Mouse (Mus musculus) frontal cortex, postnatal 25 days (tissue): Measurements from ENCODE around the gene Tmtc2.

Experiments
- DNase-seq, 2 experiments: peaks; one replicate each; pipeline ENCODE4 v3.0.0; 2022; ENCODE audit warnings: low spot score in 2 of 2

Tmtc2 gene

DNA sequence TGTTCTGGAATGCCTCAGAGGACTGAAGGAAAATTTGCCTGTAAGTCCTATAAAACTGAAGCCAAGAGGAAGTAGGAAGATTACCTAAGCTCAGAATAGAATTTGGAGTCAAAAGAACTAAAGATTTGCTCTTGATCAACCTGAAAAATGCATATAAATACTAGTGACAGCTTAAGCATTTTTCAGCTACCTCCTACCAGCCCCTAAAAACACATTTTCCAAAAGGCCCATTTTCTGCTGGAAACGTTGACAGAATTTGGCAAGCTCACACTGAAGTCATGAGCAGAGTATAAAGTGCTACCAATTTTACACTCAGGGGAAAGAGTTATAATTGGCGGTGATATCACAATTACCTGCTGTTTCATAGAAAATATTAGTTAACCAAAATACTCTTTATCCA lies 285.8 kb downstream of the Tmtc2 start:
- DNase-seq = no peak

DNA sequence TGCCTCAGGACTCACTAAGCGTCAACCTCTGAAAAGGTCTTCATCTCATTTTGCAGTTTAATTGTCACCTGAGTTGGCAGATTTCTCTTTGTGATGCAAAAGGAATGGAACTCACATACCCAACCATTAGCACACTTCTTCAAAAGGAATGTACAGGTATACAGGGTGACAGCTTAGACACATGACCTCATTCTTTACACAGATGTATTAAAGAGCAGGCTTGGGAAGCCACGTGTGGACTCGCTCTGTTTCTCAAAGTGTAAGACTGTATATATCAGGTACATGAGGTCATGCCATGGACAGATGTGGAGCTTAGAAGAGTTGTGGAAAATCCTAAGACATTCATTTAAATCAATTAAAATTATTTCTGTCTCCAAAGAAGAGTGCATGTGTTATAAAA lies 286.7 kb downstream of the Tmtc2 start:
- no peak for DNase-seq

DNA sequence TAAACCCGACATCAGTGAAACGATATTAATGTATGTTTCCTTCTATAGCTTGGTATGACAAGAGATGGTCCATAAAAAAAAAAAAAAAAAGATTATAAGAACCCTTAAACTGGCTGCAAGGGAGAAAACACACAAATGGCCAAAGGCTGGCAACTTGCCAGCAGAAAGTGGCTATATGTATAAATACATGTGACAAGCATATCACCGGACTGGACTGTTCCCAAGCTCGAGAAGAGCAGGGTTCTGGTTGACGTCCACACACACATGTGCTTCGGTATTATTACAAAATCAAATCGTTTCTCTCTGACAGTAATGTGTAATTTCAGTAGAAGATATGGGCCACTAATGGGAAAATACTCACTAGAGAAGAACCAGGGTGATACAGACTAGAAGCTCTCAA lies 287.2 kb downstream of the Tmtc2 start:
- DNase-seq = no peak

DNA sequence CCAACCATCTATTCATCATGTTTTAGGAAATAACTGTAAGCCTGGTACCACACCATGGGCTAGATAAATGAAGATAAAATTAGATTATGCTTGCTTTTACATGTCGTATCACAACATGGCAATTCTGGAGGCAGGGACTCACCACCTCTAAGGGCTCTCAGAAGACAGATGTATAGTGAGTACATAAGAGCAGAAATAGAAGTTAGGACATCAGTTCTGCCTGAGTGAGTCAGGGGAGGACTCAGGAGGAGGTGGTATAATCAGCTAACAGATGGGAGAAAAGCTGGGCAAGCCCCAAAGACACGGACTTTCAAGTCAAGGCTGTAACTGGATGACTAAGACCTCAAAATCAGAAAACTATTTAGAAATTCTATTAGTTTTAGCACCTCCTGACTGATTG lies 288.0 kb downstream of the Tmtc2 start:
- no peak for DNase-seq

DNA sequence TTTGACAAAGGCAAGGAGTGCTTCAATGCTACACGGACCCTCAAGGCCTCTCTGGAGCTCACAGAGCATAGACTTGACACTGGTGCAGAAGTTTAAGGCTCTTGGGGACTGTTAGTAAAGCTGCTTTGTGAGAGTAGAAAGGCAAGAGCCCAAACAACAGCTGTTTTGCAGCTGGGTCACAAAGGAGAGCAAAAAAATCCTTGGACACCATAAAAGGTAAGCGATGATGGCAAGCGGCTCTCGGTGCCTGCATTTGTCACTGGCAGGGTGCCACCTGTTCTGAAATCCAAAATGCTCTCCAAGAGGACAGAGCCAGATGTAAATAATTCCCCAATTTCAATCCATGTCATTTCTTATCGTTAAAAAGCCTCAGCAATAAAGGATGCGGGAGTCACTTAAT lies 290.1 kb downstream of the Tmtc2 start:
- no peak for DNase-seq

DNA sequence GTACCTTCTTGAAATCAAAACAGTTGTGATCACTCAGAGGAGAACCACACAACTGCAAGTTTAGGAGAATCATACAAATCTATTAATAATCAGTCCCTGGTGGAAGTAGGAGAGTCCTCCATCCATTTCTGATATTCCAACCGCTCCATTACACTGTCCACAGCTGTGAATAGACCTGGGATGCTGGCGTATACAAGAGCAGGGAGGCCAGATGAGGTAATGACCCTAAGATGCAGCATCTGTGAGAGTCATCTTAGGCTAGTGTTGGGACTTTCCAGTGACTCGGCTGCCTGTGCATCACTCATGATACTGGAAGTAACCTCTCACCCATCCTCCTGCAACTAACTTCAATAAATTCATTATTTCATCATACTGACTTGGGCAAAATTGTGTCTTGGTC lies 293.3 kb downstream of the Tmtc2 start:
- DNase-seq = no peak

DNA sequence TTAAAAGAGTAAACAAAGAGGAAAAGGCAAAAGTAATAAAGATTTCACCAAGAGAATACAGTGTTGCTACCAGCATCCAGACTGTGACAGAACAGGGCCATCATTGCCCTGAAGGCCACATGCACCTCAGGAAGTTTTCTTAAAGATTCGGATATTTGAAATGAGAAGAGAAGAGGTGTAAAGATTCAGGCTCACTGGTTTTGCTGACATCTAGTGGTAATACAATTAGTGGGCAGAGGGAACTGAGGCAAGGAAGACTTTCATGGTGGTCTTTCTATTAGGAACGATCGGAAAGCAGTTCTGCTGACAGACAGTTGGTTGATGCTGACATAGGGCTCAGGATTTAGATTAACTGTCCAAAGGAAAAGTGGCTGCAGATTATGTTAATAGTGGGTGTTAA lies 314.2 kb downstream of the Tmtc2 start:
- no peak for DNase-seq

DNA sequence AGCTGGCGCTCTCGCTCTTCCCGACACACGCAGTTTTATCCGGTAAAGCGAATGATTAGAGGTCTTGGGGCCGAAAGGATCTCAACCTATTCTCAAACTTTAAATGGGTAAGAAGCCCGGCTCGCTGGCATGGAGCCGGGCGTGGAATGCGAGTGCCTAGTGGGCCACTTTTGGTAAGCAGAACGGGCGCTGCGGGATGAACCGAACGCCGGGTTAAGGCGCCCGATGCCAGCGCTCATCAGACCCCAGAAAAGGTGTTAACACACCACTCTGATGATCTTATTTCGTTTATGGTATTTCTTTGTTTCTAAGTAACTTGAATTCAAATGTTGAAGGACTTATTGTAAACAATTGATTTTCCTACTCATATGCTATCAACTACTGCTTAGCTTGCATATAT lies 336.0 kb downstream of the Tmtc2 start:
- DNase-seq = peak; percentile 16 to 19

DNA sequence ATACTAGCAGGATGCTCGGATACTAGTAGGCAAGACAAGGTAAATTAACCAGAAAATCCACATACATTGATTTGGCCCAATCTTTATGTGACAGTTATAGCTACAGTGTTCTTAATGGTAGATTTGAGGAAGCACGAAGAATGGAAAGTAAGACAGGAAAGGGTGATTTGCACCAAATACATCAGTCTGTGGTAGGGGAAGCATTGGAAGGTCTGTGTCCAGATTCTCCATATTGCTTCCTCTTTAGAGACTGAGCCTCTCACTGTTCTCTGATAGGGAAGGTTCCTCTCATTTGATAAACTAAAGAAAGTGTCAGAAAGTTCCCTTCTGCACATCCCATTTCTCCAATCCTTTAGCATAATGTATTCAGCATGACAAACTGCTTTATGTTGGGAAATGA lies 341.4 kb downstream of the Tmtc2 start:
- no peak for DNase-seq

DNA sequence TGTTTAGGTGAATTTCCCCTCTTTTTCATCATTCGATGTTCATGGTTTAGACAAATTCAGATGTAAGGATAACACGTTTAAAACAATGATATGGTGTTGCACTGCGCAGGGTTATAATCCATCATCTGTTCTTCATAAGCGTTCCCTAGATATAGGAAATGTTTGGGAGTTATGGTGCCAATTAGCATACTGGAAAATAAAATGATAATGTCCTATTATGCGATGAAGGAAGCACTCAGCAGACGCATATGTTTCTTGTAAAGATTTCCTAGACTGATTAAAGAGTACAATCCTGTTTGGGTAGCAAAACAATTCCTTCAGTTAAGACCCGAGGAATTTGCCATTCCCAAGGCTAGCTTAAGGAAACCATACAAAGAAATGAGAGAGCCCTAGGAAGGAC lies 343.8 kb downstream of the Tmtc2 start:
- no peak for DNase-seq

DNA sequence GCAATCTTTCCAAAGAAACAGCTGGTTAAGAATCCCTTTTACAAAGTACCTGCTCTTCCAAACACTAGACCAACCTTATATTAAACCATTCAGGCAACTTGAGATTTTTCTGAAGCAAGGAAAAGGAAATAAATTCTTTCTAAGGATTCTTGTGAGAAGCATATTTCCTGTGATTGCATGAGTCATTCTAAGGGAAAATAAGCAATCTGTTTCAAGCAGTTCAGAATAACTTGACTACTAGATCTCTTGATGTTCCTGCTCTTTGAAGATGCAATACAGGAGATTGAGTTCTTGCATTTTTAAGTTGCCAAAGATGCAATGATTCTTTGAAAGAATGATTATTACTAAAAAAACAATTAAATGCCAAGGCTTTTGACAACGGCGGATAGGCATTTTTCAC lies 345.6 kb downstream of the Tmtc2 start:
- no peak for DNase-seq

DNA sequence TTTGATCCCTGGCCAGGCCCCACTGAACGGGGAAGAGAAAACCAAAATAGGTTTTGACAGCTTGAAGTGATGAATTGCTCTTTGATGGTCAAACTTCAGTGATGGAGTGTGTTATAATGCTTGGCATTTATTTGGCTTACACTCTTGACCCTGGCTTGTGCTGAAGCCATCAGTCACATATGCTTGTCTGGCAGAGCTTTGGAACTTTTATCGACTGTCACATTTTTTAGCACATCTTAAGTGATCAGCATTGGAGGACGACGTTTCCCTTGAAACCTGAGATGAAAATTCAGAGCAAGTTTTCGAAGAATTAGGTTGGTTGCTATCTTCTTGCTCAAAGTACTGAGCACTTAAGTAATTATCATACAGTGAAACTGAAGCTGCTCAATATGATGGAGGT lies 346.6 kb downstream of the Tmtc2 start:
- no peak for DNase-seq

DNA sequence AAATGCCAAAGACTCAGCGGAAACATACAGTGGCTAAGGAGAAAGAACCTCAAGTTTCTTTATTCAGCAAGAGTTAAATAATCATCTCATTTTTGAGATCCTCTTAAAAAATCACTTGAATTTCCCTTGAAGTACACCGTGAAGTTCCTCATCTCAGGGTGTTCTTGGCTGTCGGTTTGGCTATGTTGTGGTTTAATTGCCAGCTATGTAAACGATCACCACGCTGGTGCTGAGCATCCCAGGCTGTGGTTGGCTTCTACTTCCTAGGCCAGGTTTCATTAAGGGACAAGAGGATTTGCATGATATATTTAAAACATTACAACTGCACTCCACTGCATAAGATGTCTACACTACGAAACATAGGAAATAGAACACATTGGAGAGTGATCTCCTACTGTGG lies 348.5 kb downstream of the Tmtc2 start:
- no peak for DNase-seq

DNA sequence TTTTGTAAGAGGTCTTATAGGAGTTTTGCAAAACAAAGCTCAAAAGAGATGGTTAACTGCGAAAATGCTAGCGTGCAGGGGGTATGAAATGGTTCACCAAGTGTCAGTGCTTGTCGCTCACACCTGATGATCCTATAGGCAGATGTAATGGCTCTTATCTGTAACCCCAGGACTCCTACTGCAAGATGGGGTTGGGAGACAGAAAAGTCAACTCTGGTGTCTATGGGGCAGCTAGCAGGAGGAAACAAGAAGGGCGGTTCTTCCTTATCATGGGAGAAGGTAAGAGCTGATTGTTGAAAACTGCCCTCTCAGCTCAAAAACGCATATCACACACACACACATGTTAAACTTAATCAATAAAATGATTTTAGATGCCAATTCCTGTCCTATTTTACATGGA lies 351.3 kb downstream of the Tmtc2 start:
- DNase-seq = no peak

DNA sequence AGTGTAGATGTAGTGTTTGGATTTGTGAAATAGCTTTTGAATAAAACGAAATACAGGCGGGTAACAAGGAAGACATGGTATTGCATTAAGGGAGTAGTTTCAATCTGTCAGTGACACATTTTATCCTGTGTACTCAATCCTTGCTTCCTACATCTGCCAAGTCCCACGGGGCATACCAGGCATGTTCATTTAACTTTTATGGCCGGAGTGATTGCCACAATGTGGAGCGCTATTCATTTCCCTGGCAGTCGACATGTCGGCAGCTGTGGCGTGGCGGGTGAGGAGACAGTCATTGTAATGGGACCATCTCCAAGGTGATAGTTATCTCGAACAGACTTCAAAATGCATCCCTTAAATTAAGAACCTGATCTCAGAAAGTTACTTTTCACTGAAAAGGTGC lies 372.8 kb downstream of the Tmtc2 start:
- DNase-seq = no peak

DNA sequence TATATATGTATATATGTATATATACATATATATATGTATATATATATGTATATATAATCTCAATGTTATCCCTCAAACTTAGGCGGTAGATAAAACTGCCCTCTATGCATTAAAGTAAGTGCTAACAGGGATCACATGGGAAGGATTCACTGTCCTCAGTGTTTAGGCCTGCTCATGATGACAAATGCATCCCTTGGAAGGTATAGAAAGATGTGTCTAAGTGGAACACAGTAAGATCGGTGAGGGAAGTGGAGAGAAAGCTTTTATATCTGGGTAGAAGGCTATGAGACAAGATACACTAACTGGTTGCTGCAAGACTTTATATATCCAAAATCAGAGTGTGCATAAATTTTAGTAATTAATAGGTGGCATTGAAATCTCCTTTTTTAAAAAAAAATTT lies 373.6 kb downstream of the Tmtc2 start:
- no peak for DNase-seq

DNA sequence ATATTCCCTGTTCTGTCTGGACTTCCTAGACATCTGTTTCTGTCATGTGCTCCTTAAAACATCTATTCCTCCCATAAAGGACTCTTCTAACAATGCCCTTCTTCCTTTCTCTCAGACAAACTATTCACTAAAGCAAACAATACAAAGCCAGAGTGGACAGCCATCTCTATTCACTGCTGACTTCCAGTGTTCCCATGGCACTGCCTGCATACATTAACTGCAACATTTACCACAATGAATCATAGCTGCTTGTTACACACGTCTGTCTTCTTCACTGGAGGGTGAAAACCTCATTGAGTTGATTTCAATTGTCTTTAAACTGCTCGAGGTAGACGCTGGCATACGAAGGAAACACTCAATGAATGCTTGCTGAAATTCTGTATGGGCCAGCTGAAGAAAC lies 374.2 kb downstream of the Tmtc2 start:
- DNase-seq = no peak

DNA sequence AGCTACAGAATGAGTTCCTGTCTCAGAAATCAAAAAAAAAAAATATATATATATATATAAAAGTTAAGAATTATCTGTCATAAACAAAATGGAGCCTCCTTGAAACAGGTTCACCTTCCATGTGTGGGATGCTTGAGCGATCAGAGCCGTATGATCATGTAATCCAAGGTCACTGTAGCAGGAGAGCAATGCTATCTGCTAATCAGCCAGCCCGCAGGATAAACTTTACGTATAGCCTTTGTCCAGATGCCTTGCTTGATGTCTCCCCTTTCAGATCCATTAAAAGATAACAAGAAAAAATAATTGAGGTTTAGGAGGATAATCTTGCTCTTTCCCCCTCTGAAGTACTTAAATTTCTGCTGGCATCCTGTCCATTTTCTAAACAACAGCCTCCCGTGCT lies 374.7 kb downstream of the Tmtc2 start:
- no peak for DNase-seq

DNA sequence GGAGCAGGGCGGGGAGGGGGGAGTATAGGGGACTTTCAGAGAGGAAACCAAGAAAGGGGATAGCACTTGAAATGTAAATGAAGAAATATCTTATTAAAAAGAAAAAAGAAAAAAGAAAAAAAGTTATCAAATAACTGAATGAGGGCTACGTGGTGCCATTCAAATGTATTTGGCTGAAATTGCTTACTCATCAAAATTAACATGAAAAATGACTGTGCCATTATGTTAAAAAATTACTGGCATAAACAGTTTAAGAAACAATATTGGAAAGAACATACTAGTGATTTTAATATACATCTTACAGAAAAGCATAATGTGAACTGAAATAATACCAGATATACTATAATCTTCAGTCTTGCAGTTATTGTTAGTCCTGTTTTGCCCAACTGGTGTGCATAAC lies 378.9 kb downstream of the Tmtc2 start:
- DNase-seq = no peak

DNA sequence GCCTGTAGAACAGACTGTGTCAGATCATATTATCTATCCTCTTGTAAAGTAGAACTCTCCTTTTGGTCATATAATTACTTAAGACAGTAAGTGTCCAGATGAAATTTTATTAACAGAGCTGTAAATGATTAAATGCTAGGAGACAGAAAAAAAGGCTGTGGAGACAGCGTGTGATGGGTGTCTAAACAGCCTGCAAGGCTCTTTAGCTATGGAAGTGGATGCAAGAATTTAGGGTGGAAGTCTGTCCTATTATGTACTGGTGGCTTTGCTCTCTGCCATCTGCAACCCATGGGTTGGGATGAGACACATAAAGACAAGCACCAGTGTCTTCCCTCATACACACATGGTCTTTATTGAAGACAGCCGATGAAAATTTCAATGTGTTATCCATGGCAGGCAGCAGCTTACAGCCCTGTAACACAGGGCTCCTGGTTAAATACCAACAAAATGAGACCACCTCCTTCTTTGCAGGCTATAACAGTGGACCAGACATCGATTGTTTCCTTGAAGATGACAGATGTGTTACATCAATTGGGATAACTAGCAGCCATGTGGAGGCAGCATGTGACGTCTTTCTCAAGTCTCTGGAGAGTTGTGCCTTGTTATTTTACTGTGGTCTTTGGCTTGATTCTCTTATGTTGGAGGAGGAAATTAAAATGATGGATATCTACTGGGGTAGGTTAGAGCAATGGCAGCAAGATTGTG lies 380.3 kb downstream of the Tmtc2 start:
- DNase-seq = no peak

DNA sequence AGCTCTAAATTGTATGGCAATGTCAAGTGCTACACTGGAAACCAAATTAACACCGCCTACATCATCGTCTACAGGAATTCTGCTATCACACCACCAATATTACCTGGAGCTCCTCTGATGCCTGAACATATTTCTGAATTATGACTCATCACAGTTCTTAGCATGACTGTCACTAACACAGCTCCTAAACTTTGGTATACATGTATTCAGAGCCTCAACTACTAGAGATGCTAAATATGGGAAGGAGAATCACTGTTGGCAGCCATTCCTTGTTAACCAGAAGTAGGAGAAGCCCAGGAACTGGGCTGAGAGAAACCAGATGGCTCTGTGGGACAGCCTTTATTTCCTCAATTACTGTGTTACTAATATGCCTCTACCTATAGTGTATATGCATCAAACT lies 382.2 kb downstream of the Tmtc2 start:
- no peak for DNase-seq

DNA sequence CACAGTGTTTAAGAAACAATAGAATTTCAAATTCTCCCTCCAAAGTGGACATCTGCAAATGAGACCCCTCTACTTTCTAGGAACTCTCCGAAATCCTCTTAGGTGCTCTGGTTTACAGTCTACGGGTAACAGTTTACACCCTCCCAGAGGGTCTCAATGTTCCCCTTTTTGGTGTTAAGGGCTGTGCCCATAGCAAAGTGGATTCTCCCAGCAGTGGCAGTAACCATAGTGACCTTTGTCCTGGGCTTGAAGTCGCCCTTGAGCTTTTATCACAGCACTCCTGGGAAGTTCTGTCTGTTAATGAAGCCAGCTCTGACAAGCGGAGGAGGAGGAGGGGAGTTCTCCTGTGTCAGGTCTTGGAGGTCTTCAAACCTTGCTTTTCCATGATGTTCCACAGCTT lies 384.5 kb downstream of the Tmtc2 start:
- no peak for DNase-seq

DNA sequence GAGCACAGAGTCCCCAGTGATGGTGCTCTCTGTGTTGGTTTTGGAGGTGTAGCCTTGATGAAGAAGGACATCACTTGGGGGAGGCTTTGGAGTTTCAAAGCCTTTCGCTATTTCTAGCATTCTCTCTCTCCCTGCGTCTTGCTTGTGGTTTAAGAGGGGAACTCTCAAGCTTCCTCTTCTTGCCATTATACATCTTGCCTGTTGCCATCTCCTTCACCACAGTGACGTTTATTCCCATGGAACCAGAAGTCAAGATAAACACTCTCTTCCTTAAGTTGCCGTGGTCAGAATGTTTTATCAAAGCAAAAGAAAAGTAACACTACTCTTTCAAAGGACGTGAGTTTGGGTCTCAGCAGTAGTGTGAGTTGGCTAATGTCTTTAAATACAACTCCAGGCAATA lies 387.6 kb downstream of the Tmtc2 start:
- DNase-seq = no peak

DNA sequence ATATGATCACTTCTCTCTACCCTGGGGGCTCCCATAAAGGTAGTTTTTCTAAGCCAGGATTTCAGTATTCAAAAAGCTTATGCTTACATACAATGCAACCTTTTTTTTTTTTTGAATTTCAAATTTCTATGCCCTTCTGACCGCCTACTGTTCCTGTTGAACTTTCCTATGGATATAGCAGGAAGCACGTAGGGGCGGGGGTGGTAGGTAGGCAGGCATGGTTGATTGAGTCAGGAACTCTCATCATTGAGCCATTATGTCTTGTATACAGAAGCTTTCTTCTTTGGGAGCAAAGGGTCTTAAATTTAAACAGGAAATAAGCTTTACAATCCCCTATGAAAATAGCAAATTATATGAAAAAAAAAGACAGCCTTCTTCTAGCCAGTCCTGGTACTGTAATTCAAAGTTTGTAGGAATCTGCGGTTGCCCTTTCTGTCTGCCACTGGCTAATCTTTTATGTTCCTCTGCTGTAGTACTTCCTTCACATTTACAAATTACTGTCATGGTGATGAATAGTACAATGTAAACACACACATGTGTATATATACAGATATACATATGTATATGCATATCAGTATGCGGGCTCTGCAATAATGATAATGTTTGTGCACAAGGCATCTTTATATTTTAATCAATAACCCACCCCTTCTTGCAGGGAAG lies 405.7 kb downstream of the Tmtc2 start:
- DNase-seq = no peak
